Mouse (Mus musculus) Muller cell, postnatal 12 days (primary cell): Measurements from ENCODE around the gene Lpar1.
A peak's percentile ranks its signal among the peaks of the same experiment; 100 is the strongest.
"Not testable (repeated sequence)": the region's sequence is repeated elsewhere in the genome, so short reads cannot be mapped to it uniquely, and the experiment has no call there.

Experiments
- DNase-seq: peaks from one replicate; pipeline ENCODE4 v3.0.0-alpha.2; 2015; ENCODE audit errors: inconsistent ontology term

Gene Lpar1

GRCm38 (mm10) chr4:58545888-58546432 lies 7.7 kb downstream of the Lpar1 start:
- no peak for DNase-seq

- DNase-seq = no peak
Measured at GRCm38 (mm10) chr4:58543171-58543570, 10.5 kb downstream of the Lpar1 start.

GRCm38 (mm10) chr4:58542656-58543055 lies 11.0 kb downstream of the Lpar1 start:
- not testable (repeated sequence) for DNase-seq

- no peak for DNase-seq
Measured at GRCm38 (mm10) chr4:58540841-58541240, 12.9 kb downstream of the Lpar1 start.

GRCm38 (mm10) chr4:58540385-58540784 lies 13.3 kb downstream of the Lpar1 start:
- no peak for DNase-seq

- no peak for DNase-seq
Measured at GRCm38 (mm10) chr4:58538696-58539095, 15.0 kb downstream of the Lpar1 start.

- DNase-seq = no peak
Measured at GRCm38 (mm10) chr4:58535754-58536153, 17.9 kb downstream of the Lpar1 start.

GRCm38 (mm10) chr4:58534726-58535350 lies 18.9 kb downstream of the Lpar1 start:
- DNase-seq = peak; percentile 37

GRCm38 (mm10) chr4:58534141-58534571 lies 19.5 kb downstream of the Lpar1 start:
- peak; percentile 2 for DNase-seq

- peak; percentile 51 for DNase-seq
Measured at GRCm38 (mm10) chr4:58533519-58533918, 20.2 kb downstream of the Lpar1 start.

- DNase-seq = no peak
Measured at GRCm38 (mm10) chr4:58532326-58532725, 21.4 kb downstream of the Lpar1 start.

GRCm38 (mm10) chr4:58530706-58531105 lies 23.0 kb downstream of the Lpar1 start:
- DNase-seq = no peak

GRCm38 (mm10) chr4:58530279-58530678 lies 23.4 kb downstream of the Lpar1 start:
- DNase-seq = no peak

- DNase-seq = no peak
Measured at GRCm38 (mm10) chr4:58527852-58528251, 25.8 kb downstream of the Lpar1 start.

- DNase-seq = no peak
Measured at GRCm38 (mm10) chr4:58521137-58521536, 32.6 kb downstream of the Lpar1 start.

- DNase-seq = no peak
Measured at GRCm38 (mm10) chr4:58520531-58520930, 33.2 kb downstream of the Lpar1 start.

- DNase-seq = no peak
Measured at GRCm38 (mm10) chr4:58519891-58520290, 33.8 kb downstream of the Lpar1 start.

GRCm38 (mm10) chr4:58518215-58518988 lies 35.3 kb downstream of the Lpar1 start:
- no peak for DNase-seq

- DNase-seq = no peak
Measured at GRCm38 (mm10) chr4:58516810-58517209, 36.9 kb downstream of the Lpar1 start.

GRCm38 (mm10) chr4:58516221-58516620 lies 37.5 kb downstream of the Lpar1 start:
- DNase-seq = no peak

- no peak for DNase-seq
Measured at GRCm38 (mm10) chr4:58511554-58511953, 42.1 kb downstream of the Lpar1 start.

- peak; percentile 94 for DNase-seq
Measured at GRCm38 (mm10) chr4:58508833-58509232, 44.9 kb downstream of the Lpar1 start.

- DNase-seq = no peak
Measured at GRCm38 (mm10) chr4:58507536-58507935, 46.2 kb downstream of the Lpar1 start.
